Mouse (Mus musculus) C2C12 (cell line): ENCODE measurements around the gene Gm10563.

Experiments
- CEBPB ChIP-seq: IDR thresholded peaks from one replicate; pipeline ENCODE4 v1.6.1; 2011; ENCODE audit warnings: low read depth, mild to moderate bottlenecking, control low read depth, moderate library complexity
- CTCF ChIP-seq: IDR thresholded peaks from one replicate; pipeline ENCODE4 v1.5.1; 2011; ENCODE audit not compliant: control insufficient read depth, insufficient read depth, insufficient read length
- MAX ChIP-seq: IDR thresholded peaks from one replicate; pipeline ENCODE4 v1.6.1; 2011; ENCODE audit warnings: mild to moderate bottlenecking, control low read depth
- MYOG ChIP-seq: IDR thresholded peaks from one replicate; pipeline ENCODE4 v1.6.1; 2011; ENCODE audit not compliant: control insufficient read depth, insufficient read length; ENCODE audit errors: extremely low read depth
- USF1 ChIP-seq: IDR thresholded peaks from one replicate; pipeline ENCODE4 v1.6.1; 2011; ENCODE audit warnings: low read depth, mild to moderate bottlenecking, control low read depth, moderate library complexity

DNA sequence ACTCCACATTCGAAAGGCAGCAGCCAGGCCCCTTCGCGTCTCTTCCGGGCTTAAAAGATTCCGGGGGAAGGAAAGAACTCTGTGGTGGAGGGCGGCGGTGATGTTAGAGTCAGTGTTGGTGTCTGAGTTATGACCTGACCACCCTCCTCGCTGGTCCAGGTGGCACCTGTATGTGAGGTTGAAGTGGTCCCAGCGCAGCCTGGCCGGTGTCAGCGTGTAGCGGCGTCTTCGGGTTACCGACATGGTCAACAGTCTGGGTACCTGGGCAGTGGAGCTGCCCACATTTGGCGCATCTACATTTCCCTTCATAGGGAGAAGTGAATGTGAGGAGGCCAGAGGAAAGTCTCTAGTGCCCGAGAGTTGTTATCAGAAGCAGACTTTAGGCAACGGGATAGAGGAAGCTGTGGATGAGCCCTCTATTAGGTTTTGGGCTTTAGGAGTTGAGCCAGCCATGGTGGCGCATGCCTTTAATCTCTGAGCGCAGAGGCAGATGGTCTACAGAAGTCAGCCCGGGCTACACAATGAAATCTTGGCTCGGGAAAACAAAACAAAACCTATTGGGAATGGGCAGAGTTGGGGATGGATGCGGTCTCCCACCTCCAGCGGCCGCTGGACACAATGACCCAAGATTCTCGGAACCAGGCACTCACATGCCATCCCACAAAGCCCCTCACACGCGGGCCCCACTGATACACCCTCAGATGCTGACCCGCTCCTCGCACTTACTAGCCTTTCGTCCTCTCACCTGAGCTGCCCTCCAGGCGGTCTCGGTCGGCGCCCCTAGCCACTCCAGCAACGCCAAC is 7.3 kb upstream of the Gm10563 start:
- no peak for TF ChIP-seq CEBPB
- no peak for TF ChIP-seq CTCF
- TF ChIP-seq MAX: no peak
- no peak for TF ChIP-seq USF1
- TF ChIP-seq MYOG: no peak
